Mouse (Mus musculus) intestine, embryonic 15.5 days (tissue): ENCODE data around the gene Plce1. TPM values are rescaled to one million over a fixed set of nuclear protein-coding genes. Genes with fewer than 3 reads are reported as not detected.

Experiments used
- ATAC-seq: fragments of 200-750 bp; cut with Nextera tagmentation; 2 replicates; pipeline ENCODE4 v1.8.0; 2017; ENCODE audit warnings: moderate TSS enrichment, moderate library complexity
- H3K27ac ChIP-seq: fragments of 300-500 bp; sonication (generic); 2 replicates; pipeline ENCODE4 v1.5.1; 2015; ENCODE audit warnings: mild to moderate bottlenecking, inconsistent platforms
- H3K27me3 ChIP-seq: fragments of 300-500 bp; sonication (generic); replicated peaks from 2 replicates; pipeline ENCODE4 v1.6.1; 2015; ENCODE audit warnings: inconsistent platforms
- H3K36me3 ChIP-seq: fragments of 300-500 bp; sonication (generic); 2 replicates; pipeline ENCODE4 v1.6.1; 2015; ENCODE audit warnings: inconsistent platforms
- H3K4me1 ChIP-seq: fragments of 300-500 bp; sonication (generic); replicated peaks from 2 replicates; pipeline ENCODE4 v1.6.1; 2015; ENCODE audit warnings: inconsistent platforms
- H3K4me2 ChIP-seq: fragments of 300-500 bp; sonication (generic); replicated peaks from 2 replicates; pipeline ENCODE4 v1.6.1; 2015; ENCODE audit warnings: mild to moderate bottlenecking, inconsistent platforms
- H3K4me3 ChIP-seq: fragments of 300-500 bp; sonication (generic); replicated peaks from 2 replicates; pipeline ENCODE4 v1.5.1; 2015; ENCODE audit warnings: inconsistent platforms
- H3K9ac ChIP-seq: fragments of 300-500 bp; sonication (generic); 2 replicates; pipeline ENCODE4 v1.6.1; 2015; ENCODE audit warnings: inconsistent platforms
- H3K9me3 ChIP-seq: fragments of 300-500 bp; sonication (generic); 2 replicates; pipeline ENCODE4 v1.6.1; 2016; ENCODE audit warnings: inconsistent platforms
- WGBS: fragments of 180-500 bp; shearing (Covaris S2); methylation state at CpG from one replicate; pipeline ENCODE4 v1.1.7; 2015; 5-methylcytosine and 5-hydroxymethylcytosine counted together
- polyA plus RNA-seq: library from polyadenylated mRNA; unstranded; fragments of >200 nt; fragmentation: Nextera tagmentation; extraction: Ambion mirVana; gene quantifications from 2 replicates; pipeline ENCODE4 v1.2.1, GENCODE M21; 2015

Plce1 gene
- polyA plus RNA-seq, 1 experiment from 2014 or later: 4.7 TPM

GRCm38 (mm10) chr19:38596096-38596495 is 115.2 kb downstream of the Plce1 start:
- Histone ChIP-seq H3K4me3 (no peak overlapping the region), H3K9me3 (no peaks in the 10 kb centered on the region), H3K4me2 (no peak overlapping the region), H3K27ac (no peak overlapping the region), H3K4me1 (peaks cover 15% of the 10 kb centered on the region), H3K9ac (no peak overlapping the region), H3K36me3 (no peaks in the 10 kb centered on the region), H3K27me3 (no peaks in the 10 kb centered on the region)
- no peak for ATAC-seq
- WGBS: 92% methylated on average over 4 of the region's 4 CpGs

GRCm38 (mm10) chr19:38597392-38597791 is 116.5 kb downstream of the Plce1 start:
- no peaks in the 10 kb centered on the region for H3K36me3 ChIP-seq
- no peaks in the 10 kb centered on the region for H3K27me3 ChIP-seq
- H3K9ac ChIP-seq: no peak overlapping the region
- no peaks in the 10 kb centered on the region for H3K9me3 ChIP-seq
- no peak overlapping the region for H3K27ac ChIP-seq
- H3K4me3 ChIP-seq: no peak overlapping the region
- ATAC-seq: no peak
- peaks cover 12% of the 10 kb centered on the region for H3K4me1 ChIP-seq
- no peak overlapping the region for H3K4me2 ChIP-seq
- 80% methylated on average over 2 of the region's 2 CpGs for WGBS

GRCm38 (mm10) chr19:38599001-38599400 is 118.1 kb downstream of the Plce1 start:
- no peaks in the 10 kb centered on the region for H3K9me3 ChIP-seq
- H3K27ac ChIP-seq: no peak overlapping the region
- no peak overlapping the region for H3K9ac ChIP-seq
- peaks cover 9% of the 10 kb centered on the region for H3K4me1 ChIP-seq
- H3K4me3 ChIP-seq: no peak overlapping the region
- no peak overlapping the region for H3K4me2 ChIP-seq
- H3K36me3 ChIP-seq: no peaks in the 10 kb centered on the region
- no peak for ATAC-seq
- 84% methylated on average over 3 of the region's 3 CpGs for WGBS
- no peaks in the 10 kb centered on the region for H3K27me3 ChIP-seq

- peak; percentile 84 for ATAC-seq
- Histone ChIP-seq H3K9me3 (no peaks in the 10 kb centered on the region), H3K4me2 (no peak overlapping the region), H3K36me3 (no peaks in the 10 kb centered on the region), H3K27ac (no peak overlapping the region), H3K27me3 (no peaks in the 10 kb centered on the region), H3K4me1 (0 out of 2 replicates have a peak, but pooled peaks cover 6% of the 10 kb centered on the region), H3K9ac (no peak overlapping the region), H3K4me3 (no peak overlapping the region)
- 51% methylated on average over 5 of the region's 5 CpGs for WGBS
These were observed 120.2 kb downstream of the Plce1 start for GRCm38 (mm10) chr19:38601127-38601526.

- Histone ChIP-seq H3K4me1 (0 out of 2 replicates have a peak, but pooled peaks cover 6% of the 10 kb centered on the region), H3K36me3 (no peaks in the 10 kb centered on the region), H3K9ac (no peak overlapping the region), H3K4me3 (no peak overlapping the region), H3K9me3 (no peaks in the 10 kb centered on the region), H3K27ac (no peak overlapping the region), H3K4me2 (no peak overlapping the region), H3K27me3 (no peaks in the 10 kb centered on the region)
- ATAC-seq: no peak
- 74% methylated on average over 9 of the region's 9 CpGs for WGBS
These were observed 121.9 kb downstream of the Plce1 start for GRCm38 (mm10) chr19:38602811-38603210.

- no peak overlapping the region for H3K27ac ChIP-seq
- no peak overlapping the region for H3K9ac ChIP-seq
- no peak overlapping the region for H3K4me2 ChIP-seq
- no peaks in the 10 kb centered on the region for H3K36me3 ChIP-seq
- H3K4me3 ChIP-seq: no peak overlapping the region
- no peaks in the 10 kb centered on the region for H3K27me3 ChIP-seq
- no peak for ATAC-seq
- WGBS: 88% methylated on average over 5 of the region's 5 CpGs
- H3K9me3 ChIP-seq: no peaks in the 10 kb centered on the region
- H3K4me1 ChIP-seq: 0 out of 2 replicates have a peak, but pooled peaks cover 6% of the 10 kb centered on the region
These were observed 126.3 kb downstream of the Plce1 start for GRCm38 (mm10) chr19:38607236-38607635.

- 81% methylated on average over 8 of the region's 8 CpGs for WGBS
- no peak for ATAC-seq
- no peak overlapping the region for H3K4me2 ChIP-seq
These were observed 128.2 kb downstream of the Plce1 start for GRCm38 (mm10) chr19:38608951-38609654.

GRCm38 (mm10) chr19:38610291-38610690 is 129.4 kb downstream of the Plce1 start:
- Histone ChIP-seq H3K4me2 (no peak overlapping the region), H3K4me3 (no peak overlapping the region), H3K9ac (no peak overlapping the region), H3K4me1 (no peaks in the 10 kb centered on the region; the same call in 1 of the 2 replicates), H3K27ac (no peak overlapping the region), H3K27me3 (no peaks in the 10 kb centered on the region), H3K36me3 (no peaks in the 10 kb centered on the region), H3K9me3 (no peaks in the 10 kb centered on the region)
- ATAC-seq: no peak
- 86% methylated on average over 2 of the region's 2 CpGs for WGBS

More at GRCm38 (mm10) chr19:38608951-38609654, 128.2 kb downstream of the Plce1 start:
- H3K4me3 ChIP-seq: no peak overlapping the region
- H3K27ac ChIP-seq: no peak overlapping the region
- H3K27me3 ChIP-seq: no peaks in the 10 kb centered on the region
- H3K9ac ChIP-seq: no peak overlapping the region
- no peaks in the 10 kb centered on the region for H3K9me3 ChIP-seq
- no peaks in the 10 kb centered on the region for H3K36me3 ChIP-seq
- no peaks in the 10 kb centered on the region for H3K4me1 ChIP-seq

- ATAC-seq: no peak
- 77% methylated on average over 8 of the region's 8 CpGs for WGBS
- Histone ChIP-seq H3K9me3 (no peaks in the 10 kb centered on the region), H3K4me1 (no peaks in the 10 kb centered on the region; the same call in 1 of the 2 replicates), H3K4me2 (no peak overlapping the region), H3K27me3 (no peaks in the 10 kb centered on the region), H3K4me3 (no peak overlapping the region), H3K27ac (no peak overlapping the region), H3K36me3 (no peaks in the 10 kb centered on the region), H3K9ac (no peak overlapping the region)
These were observed 129.9 kb downstream of the Plce1 start for GRCm38 (mm10) chr19:38610809-38611208.

- Histone ChIP-seq H3K9me3 (no peaks in the 10 kb centered on the region), H3K27me3 (no peaks in the 10 kb centered on the region), H3K9ac (no peak overlapping the region), H3K4me3 (no peak overlapping the region), H3K36me3 (no peaks in the 10 kb centered on the region), H3K4me2 (no peak overlapping the region), H3K4me1 (no peaks in the 10 kb centered on the region; the same call in 1 of the 2 replicates), H3K27ac (no peak overlapping the region)
- no peak for ATAC-seq
- 46% methylated on average over 11 of the region's 11 CpGs for WGBS
These were observed 133.3 kb downstream of the Plce1 start for GRCm38 (mm10) chr19:38614067-38614675.

- Histone ChIP-seq H3K9ac (no peak overlapping the region), H3K9me3 (no peaks in the 10 kb centered on the region), H3K4me3 (no peak overlapping the region), H3K27me3 (no peaks in the 10 kb centered on the region), H3K4me2 (no peak overlapping the region), H3K27ac (no peak overlapping the region), H3K36me3 (no peaks in the 10 kb centered on the region), H3K4me1 (no peaks in the 10 kb centered on the region; the same call in 1 of the 2 replicates)
- ATAC-seq: no peak
- 37% methylated on average over 6 of the region's 6 CpGs for WGBS
These were observed 134.4 kb downstream of the Plce1 start for GRCm38 (mm10) chr19:38615356-38615755.

GRCm38 (mm10) chr19:38620134-38620533 is 139.2 kb downstream of the Plce1 start:
- WGBS: 53% methylated on average over 4 of the region's 4 CpGs
- Histone ChIP-seq H3K9me3 (no peaks in the 10 kb centered on the region), H3K27ac (no peak overlapping the region), H3K36me3 (no peaks in the 10 kb centered on the region), H3K27me3 (no peaks in the 10 kb centered on the region), H3K4me3 (no peak overlapping the region), H3K4me1 (no peaks in the 10 kb centered on the region; the same call in 1 of the 2 replicates), H3K9ac (no peak overlapping the region), H3K4me2 (no peak overlapping the region)
- ATAC-seq: no peak

GRCm38 (mm10) chr19:38621546-38621945 is 140.6 kb downstream of the Plce1 start:
- H3K36me3 ChIP-seq: no peaks in the 10 kb centered on the region
- no peaks in the 10 kb centered on the region for H3K9me3 ChIP-seq
- 73% methylated on average over 10 of the region's 10 CpGs for WGBS
- H3K27me3 ChIP-seq: no peaks in the 10 kb centered on the region
- ATAC-seq: no peak
- H3K4me1 ChIP-seq: no peaks in the 10 kb centered on the region
- no peak overlapping the region for H3K4me2 ChIP-seq
- no peak overlapping the region for H3K4me3 ChIP-seq
- H3K9ac ChIP-seq: no peak overlapping the region
- no peak overlapping the region for H3K27ac ChIP-seq
